Mouse (Mus musculus) c-Kit-positive CD71-positive TER-119-positive erythroid progenitor cells, embryonic 14.5 days (primary cell): ENCODE data around the gene Cse1l.

Experiments used
- DNase-seq: peaks from one replicate; pipeline ENCODE4 v3.0.0-alpha.2; 2013; ENCODE audit warnings: low spot score

Gene Cse1l

DNA sequence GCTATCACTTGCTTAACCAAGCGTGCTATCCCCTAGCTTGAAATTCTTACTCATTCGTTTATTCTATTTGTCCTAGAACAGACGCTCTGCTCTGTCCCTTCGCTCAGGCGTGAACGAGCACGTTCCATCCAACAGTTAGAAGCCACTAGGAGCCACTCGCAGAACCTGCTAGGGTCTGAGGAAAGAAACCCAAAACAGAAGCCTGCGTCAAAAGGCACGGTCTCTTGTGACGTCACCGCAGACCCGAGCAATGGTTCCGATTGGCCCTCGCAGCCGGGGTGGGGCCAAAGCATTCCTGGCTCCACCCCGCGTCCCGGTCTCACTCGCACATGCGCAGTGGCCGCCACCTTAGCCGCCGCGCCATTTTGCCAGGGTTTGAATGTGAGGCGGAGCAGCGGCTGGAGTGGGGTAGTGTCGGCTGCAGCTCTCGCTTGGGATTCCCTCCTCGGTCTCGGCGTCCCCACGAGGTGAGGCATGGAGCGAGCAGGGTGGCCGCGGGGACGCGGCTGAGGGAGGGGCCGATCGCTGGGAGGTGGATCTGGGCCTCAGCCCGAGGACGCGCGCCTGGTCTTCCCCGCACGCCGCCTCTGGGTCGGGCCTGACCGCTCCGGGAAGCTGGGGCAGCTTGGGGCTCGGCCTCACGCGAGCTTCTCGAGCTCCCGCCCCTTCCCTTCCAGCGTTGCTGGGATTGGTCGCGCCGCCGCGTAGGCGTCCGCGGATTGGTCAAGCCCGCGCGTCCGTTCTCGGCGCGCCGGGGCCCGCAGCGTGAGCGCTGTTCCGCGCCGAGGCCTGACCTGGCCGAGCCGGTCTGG, at the start of gene Cse1l:
Cse1l (plus strand) TSS at position 330 of the 812 bp plus-strand sequence.
- DNase-seq = peak; percentile 97

DNA sequence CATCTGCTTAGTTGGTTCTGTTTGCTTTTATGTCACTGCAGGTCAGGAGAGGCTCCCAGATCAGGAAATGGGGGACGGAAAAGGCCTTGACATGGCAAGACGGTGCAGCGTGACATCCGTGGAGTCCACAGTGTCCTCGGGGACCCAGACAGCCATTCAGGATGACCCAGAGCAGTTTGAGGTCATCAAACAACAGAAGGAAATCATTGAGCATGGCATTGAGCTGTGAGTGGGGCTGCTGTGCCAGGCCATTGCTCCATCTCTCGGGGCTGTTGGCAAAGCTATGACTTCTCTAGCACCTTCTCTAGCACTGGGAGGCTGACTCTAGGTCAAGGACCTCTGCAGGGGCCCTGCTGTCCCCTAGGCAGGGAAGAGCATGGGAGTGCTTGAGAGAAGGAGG, 49.5 kb upstream of the Cse1l start:
- no peak for DNase-seq

DNA sequence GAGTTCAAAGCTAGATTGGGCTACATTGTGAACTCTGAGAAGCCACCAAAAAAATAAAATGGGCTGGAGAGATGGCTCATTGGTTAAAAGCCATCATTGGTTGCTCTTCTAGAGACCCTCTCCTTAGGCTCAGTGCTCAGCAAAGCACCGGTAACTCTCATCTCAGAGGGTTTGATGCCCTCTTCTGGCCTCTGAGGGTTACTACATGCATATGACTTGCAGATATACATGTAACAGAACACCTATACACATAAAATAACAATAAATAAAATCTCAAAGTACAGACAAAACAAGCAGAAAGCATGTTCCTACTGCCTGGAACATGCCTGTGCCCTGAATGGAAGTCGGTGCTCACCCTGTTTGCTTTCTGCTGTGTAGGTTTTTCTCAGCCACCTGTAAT, 48.7 kb upstream of the Cse1l start:
- DNase-seq = peak; percentile 46

DNA sequence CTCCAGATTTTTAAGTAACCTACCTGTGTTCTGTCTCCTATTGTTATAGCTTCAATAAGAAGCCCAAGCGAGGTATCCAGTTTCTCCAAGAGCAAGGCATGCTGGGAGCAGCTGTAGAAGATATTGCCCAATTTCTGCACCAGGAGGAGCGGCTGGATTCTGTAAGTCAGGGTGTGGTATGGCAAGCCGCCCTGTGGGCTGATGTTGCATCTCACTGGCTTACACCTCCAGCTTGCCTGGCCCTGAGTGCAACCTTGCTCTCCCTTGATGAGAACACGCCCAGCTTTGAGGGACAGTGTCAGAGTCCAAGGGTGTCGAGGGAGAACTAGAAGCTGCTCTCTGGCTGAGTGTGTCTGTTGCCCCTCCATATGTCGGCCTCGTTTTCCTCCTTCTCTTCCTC, 46.6 kb upstream of the Cse1l start:
- no peak for DNase-seq

DNA sequence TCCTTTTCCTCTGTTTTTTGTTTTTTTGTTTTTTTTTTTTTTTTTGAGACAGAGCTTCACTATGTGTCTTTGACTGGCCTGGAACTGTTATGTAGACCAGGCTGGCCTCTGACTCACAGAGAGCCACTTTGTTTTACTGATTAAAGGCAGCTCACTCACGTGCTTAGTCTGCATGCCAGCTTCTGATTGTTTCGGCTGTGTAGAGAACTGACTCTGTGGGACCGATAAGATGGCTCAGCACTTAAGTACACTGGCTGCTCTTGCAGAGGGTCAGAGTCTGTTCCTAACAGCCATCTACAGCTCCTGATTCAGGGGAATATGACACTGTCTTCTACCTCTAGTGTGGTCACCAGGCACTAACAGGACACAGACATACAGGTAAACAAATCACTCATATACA, 43.3 kb upstream of the Cse1l start:
- no peak for DNase-seq

DNA sequence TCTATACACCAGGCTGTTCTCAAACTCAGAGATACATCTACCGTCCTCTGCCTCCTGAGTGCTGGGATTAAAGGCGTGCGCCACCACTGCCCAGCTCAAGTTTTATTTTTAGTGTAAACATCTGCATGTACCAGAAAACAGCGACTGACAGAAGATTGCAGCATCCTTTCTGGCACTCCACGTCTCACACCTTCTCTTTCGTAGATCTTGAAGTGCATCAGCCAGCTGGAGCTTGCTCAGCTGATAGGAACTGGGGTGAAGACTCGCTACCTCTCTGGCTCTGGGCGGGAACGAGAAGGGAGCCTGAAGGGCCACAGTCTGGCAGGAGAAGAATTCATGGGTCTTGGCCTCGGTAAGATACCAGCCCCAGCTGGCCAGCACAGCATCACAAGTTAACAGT, 40.4 kb upstream of the Cse1l start:
- DNase-seq = no peak

DNA sequence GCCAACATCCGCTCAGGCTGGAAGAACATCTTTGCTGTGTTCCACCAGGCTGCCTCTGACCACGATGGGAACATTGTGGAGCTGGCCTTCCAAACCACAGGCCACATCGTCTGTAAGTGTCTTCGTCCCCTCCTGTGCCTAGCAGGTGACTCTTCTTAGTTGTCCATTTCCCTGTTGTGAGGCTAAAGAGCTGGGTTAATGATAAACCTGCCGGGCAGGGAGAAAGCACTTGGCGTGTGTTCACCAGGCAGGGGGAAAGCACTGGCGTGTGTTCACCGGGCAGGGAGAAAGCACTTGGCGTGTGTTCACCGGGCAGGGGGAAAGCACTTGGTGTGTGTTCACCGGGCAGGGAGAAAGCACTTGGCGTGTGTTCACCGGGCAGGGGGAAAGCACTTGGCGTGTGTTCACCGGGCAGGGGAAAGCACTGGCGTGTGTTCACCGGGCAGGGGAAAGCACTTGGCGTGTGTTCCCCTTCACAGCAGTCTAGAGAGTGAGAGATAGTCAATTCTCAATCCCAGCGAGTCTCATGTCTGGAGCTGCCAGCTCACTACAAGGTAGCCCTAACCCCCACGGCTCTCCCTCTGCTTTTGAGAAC, 35.5 kb upstream of the Cse1l start:
- no peak for DNase-seq

DNA sequence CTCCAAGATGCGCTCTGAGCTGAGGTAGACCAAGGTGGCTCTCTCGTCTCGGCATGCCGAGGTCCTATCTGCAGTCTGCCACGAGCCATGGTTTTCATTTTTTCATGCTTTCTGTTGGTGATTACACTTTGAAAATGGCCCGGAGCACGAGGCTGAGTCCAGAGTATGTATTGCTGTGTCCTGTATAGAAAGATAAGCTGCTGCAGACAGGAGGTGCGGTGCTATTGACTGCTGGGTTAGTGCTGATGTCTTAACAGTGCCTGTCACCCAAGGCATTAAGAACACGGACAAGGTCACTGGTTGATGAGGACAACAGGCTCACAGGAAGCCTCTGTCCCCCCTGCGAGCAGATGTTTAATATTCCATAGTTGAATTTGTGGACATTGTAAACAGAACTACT, 34.9 kb upstream of the Cse1l start:
- DNase-seq = no peak

DNA sequence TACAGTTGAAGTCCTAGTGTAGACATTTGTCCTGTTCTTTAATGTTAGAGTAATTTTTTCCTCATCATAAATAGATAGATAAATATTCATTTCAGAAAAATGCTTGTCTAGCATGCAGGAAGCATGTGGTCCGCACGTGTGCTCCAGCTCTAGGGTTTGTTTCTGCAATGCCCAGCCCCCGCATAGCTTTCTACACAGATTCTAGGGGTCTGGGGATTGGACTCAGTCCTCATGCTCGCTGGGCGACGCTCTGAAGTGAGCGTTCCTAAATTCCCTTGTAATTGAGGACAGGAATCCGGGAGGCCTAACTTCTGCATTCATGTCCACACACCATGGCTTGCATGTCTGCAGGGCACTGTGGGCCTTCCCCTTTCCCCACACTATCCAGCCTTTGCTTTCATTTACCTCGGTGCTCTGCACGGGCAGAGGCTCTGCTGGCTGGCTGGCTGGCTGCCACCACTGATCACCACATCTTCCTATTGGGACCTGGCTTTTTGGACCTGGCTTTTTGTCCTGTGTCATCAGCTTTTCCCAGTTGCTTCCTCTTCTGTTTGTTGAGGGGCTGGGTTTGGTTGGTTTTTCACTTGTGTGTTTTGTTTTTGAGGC, 31.1 kb upstream of the Cse1l start:
- DNase-seq = no peak

DNA sequence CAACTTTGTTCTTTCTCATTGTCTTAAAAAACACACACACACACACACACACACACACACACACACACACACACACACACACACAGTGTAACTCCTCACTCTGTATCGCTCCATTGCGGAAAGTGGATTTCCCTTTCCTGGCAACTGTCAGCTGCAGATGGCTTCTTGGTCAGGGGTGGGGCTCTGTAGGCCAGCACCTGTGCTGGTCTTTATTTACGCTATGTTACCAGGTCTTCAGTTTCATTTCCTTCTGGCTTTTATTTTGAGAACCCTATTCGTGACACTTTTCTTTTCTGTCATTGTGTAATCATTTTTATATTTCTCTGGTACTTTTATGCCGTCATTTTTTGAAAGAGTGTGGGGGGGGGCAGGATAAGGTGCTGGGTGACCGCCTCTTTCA, 30.3 kb upstream of the Cse1l start:
- DNase-seq = no peak

DNA sequence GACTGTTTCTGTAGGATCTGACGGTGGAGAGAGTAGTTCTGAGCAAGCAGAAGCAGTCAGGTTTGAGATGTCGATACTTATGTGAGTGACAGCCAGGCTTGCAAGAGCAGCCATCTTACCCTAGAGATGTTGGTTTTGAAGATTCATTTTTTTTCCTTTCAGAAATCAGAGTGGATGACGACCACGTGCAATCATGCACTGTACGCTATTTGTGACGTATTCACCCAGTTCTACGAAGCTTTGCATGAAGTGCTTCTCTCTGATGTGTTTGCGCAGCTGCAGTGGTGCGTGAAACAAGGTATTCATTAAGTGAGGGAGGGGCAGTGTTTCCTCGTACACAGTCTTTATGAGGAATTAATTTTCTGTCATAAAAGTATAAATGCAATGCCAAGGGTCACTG, 29.5 kb upstream of the Cse1l start:
- no peak for DNase-seq

DNA sequence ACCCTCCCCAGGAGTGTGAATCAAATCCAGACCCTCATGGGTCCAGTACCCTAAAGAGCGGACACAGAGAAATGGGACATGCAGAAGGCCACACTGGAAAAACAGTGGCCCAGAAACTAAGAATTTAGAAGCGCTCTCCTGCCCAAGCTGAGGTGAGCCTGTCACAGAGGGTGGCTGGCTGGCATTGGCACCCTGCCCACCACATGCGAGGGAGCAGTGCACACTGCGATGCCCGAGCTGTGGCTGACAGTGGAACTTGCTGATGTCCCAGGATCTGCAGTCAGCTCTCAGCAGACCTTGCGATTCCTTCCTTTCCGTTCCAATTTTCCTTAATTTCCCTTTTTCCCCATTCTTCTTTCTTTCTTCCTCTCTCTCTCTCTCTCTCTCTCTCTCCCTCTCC, 20.8 kb upstream of the Cse1l start:
- DNase-seq = no peak

DNA sequence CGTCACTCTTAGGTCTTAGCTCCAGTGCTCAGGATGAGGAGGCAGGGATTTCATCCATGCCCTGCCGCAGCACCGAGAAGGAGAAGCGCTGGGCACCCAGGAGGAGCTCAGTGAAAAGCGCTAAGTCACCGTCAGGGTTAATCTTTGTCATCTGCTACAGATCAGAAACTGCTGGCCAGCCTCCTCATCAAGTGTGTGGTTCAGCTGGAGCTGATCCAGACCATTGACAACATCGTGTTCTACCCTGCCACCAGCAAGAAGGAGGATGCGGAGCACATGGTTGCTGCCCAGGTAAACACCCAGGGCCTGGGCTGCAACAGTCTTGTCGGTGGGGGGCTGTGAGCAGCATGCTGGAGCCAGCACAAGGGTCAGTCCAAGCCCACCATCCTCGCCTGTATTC, 20.2 kb upstream of the Cse1l start:
- DNase-seq = no peak

DNA sequence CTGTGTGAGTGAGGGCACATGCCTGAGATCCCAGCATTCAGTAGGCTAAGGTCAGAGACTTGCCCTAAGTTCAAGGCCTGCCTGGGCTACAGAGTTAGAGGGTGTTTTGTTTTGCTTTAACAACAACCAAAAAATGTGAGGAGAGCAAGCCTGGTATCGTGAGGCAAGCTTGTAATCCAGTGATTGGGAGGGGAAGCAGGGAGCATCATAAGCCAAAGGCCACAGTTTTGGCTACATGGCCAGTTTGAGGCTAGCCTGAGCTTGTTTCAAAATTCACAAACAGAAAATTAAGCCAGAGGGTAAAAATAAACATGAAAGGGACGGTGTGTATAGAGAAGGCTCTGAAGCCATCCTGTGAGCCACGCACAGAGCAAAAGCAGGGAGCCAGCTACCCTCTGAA, 19.6 kb upstream of the Cse1l start:
- DNase-seq = no peak

DNA sequence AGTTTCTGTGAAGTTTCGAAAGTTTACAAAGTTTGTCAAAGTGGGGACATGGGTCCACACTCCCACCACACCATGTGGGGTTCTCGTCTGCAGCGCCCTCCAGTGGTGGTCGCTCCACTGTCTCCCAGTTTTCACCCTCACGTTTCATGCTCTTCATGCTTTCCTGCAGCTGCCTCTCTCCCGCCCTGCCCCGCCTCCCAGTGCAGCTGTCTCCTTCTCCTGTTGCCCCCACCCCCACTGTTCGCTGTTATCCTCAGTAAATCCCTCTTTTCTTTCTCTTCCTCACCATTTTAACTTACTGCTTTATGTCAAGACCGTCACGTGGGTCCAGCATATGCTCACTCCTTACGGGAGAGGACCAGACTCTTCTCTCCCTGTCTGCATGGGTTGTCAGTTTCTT, 18.0 kb upstream of the Cse1l start:
- DNase-seq = no peak

DNA sequence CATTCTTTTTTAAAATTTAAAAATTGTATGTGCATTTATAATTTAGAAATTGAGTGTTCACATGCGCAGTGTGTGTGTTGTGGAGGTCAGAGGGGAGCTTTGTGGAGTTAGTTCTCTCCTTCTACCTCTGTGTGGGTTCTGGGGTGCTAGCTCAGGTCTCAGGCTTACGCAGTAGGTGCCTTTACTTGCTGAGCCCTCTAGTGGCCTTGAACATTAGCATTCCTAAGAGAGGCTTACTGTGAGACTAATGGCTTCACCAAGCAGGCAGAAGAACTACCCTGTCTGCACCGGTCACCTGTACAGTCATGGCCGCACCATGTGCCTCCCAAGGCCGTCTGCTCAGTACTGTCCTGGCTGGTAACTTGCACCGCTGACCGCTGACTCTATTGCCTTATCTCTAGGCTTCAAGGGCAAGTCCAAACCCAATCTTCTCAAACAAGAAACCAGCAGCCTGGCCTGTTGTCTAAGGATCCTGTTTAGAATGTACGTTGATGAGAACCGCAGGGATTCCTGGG, 14.4 kb upstream of the Cse1l start:
- DNase-seq = no peak

DNA sequence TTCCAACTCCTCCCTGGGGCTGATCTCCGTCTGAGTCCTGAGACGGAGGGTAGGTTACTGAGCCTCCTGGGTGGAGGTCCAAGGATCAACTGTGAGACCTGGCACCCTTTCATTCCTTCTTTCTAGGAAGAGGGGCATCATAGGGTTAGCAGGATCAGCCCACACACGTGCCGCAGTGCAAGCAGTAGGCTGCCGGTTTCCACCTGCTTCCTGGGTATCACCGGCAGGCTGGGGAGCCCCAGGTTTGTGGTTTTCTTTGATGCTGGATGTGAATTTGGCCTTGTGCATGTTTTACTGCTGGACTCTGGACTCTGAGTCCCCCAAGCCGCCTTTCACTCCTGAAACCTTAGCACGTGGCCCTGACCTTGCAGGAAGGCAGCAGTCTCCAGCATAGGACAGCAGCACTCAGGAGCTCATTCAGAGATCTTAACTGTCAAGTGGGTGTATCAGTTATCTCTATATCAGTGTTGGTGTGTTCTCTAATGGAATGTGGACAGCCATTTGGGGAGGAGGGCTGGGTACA, 13.6 kb upstream of the Cse1l start:
- no peak for DNase-seq

DNA sequence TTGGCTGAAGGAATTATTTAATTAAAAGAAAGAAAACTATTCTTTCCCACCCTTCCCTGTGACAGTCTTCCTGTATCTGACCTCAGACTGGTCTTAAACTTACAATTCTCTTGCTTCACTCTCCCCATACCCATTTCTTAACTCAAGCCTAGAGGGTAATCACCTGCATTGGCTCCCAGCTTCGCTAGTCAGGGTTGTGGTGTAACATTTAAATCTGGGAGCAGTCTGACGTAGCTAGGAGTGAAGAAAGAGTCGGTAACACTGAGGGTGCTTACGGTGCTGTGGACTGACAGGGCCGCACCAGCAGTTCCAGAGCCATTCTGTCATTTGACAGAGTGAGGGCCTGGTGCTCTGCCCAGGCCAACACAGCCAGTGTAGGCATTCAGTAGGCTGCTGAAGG, 12.8 kb upstream of the Cse1l start:
- no peak for DNase-seq

DNA sequence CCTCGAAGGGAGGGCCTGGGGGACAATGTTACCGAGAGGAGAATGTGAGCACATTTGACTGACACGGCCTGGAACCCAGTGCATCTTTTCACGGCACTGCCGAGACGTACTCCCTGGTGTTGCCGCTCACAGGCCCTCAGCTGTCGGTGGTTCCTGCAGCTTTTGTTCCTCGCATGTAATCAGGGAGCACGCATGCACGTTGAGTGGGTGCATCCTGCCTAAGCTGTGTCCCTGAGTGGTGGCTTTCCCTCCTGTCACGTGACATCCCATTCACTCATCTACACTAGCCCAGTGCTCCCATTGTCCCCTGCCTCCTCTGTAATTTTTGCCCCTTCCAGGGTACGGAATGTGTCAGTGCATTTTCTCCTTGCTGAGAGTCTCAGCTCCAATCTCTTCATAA, 9.5 kb upstream of the Cse1l start:
- no peak for DNase-seq

DNA sequence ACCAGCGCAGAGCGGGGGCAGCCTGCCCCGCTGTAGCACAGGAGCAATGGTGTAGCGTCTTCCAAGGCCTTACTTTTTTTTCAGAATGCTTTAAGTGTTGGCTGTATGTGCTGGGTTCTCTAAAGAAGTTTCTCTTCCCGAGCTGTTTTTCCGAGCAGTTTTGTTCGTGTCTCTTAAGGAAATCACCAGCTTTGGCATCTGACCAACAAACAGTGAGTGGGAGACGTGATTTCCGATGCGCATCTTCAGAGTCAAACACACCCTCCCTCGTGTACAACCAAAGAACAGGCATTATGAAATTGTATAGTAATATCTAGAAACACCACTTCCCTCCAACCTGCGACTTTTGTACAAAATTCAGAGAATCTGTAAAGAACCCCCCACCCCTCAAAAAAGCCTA, 8.9 kb upstream of the Cse1l start:
- DNase-seq = no peak

DNA sequence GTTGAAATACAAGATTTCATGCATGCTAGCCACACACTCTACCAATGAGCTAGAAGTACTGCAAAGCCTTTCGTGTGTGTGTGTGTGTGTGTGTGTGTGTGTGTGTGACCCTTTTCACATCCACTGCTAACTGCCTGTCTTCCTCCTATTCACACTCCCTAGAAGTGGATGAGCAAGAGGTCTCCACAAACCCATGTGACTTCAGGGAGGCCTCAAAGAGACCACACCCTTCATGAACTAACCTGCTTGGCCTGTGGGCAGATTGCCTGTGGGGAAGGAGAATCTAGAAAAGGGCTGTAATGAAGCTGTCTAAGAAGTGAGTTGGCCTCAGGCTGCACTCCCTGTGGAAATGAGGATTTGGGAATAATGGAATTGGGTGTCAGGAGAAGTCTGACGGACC, 6.7 kb upstream of the Cse1l start:
- DNase-seq = no peak

DNA sequence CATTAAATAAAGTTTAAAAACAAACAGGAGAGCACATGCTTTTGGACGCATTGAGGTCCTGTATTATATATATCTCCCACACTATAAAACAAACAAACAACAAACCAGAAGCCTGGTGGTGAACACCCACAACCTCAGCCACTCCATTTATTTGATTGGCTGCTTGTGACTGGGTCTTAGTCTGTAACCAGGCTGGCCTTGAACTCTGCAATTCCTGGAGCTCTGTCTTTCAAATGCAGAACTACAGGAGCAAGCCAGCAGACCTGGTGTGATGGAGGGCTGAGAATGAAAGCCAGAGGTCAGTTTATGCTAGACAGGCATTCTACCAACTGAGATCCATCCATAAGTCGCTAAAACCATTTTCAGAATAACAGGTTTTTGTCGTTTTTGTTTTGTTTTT, 6.1 kb upstream of the Cse1l start:
- DNase-seq = no peak

DNA sequence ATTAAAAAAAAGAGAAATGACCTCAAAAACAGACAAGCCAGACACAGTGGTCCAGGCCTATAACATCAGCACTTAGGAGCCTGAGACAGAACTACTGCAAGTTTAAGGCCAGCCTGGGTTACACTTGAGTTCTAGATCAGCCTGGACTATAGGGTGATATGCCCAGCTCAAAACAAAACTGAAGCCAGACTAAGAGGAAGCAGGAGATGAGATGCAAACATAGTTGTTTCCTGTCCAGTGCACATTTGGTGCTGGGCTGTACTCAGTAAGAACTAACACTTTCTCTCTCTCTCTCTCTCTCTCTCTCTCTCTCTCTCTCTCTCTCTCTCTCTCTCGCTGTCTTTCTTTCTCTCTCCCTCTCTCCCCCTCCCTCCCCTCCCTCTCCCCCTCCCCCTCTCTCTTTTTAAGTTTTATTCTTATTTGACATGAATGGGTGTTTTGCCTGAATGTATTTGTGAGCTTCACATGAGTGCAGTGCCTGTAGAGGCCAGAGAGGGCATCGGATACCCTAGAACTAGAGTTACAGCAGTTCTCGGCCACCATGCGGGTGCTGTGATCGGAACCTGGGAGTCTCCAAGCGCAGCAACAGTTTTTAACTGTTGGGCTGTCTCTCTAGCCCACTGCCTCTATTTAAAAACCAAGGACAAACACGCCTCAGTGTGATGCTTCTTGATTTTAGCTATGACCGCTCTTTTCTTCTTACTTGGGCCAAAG, 4.9 kb upstream of the Cse1l start:
- DNase-seq = no peak
